Mouse (Mus musculus): ENCODE results near the gene Lin52. TPM values are rescaled to one million over a fixed set of nuclear protein-coding genes. Genes with fewer than 3 reads are reported as not detected.

Gene Lin52
- polyA plus RNA-seq (2015; fragmentation: Nextera tagmentation; extraction: Ambion mirVana): 23.2 and 23.4 TPM in 2 replicates

GRCm38 (mm10) chr12:84450718-84451646, at the start of gene Lin52, which contains the start of gene Aldh6a1:
Lin52 (plus strand) TSS chr12:84451422.
Aldh6a1 (minus strand) TSS chr12:84451004.
- Histone ChIP-seq H3K9me3 (replicated peaks) (no peaks in the 10 kb centered on the region), H3K36me3 (no peaks in the 10 kb centered on the region), H3K9ac (peak within 1 kb of the TSS; percentile 59), H3K4me3 (replicated peaks) (peak within 1 kb of the TSS; percentile 75), H3K4me2 (peak within 1 kb of the TSS; percentile 91), H3K27me3 (no peaks in the 10 kb centered on the region), H3K4me1 (peaks cover 21% of the 10 kb centered on the region), H3K27ac (peak within 1 kb of the TSS; percentile 83)
- WGBS: under 1% methylated on average over 49 of the region's 49 CpGs
- ATAC-seq (replicated peaks; ENCODE audit: low FRiP score): peak; percentile 99

GRCm38 (mm10) chr12:84402923-84403322, 48.3 kb upstream of the Lin52 start:
- WGBS: 52% methylated on average over 9 of the region's 9 CpGs
- H3K4me1 ChIP-seq: peaks cover 19% of the 10 kb centered on the region
- H3K4me2 ChIP-seq: peak overlapping the region; percentile 12; the same call in 1 of the 2 replicates
- no peak overlapping the region for H3K9ac ChIP-seq
- H3K9me3 ChIP-seq (replicated peaks): no peaks in the 10 kb centered on the region
- peak overlapping the region; percentile 33; the same call in 1 of the 2 replicates for H3K27ac ChIP-seq
- H3K27me3 ChIP-seq: no peaks in the 10 kb centered on the region
- H3K4me3 ChIP-seq (replicated peaks): no peak overlapping the region
- ATAC-seq (replicated peaks; ENCODE audit: low FRiP score): peak; percentile 83
- no peaks in the 10 kb centered on the region for H3K36me3 ChIP-seq

- Histone ChIP-seq H3K27me3 (no peaks in the 10 kb centered on the region), H3K4me2 (no peak overlapping the region), H3K4me3 (replicated peaks) (no peak overlapping the region), H3K36me3 (no peaks in the 10 kb centered on the region), H3K9me3 (replicated peaks) (no peaks in the 10 kb centered on the region), H3K9ac (no peak overlapping the region), H3K4me1 (peaks cover 23% of the 10 kb centered on the region), H3K27ac (no peak overlapping the region)
- WGBS: 84% methylated on average over 6 of the region's 6 CpGs
- ATAC-seq (replicated peaks; ENCODE audit: low FRiP score): no peak
Observed at GRCm38 (mm10) chr12:84404541-84404940, 46.7 kb upstream of the Lin52 start.

- H3K4me3 ChIP-seq (replicated peaks): no peak overlapping the region
- no peak overlapping the region for H3K27ac ChIP-seq
- H3K27me3 ChIP-seq: no peaks in the 10 kb centered on the region
- H3K4me2 ChIP-seq: no peak overlapping the region
- peaks cover 18% of the 10 kb centered on the region for H3K4me1 ChIP-seq
- no peak for ATAC-seq (replicated peaks; ENCODE audit: low FRiP score)
- H3K36me3 ChIP-seq: no peaks in the 10 kb centered on the region
- H3K9ac ChIP-seq: no peak overlapping the region
- WGBS: 56% methylated on average over 4 of the region's 4 CpGs
- H3K9me3 ChIP-seq (replicated peaks): no peaks in the 10 kb centered on the region
Observed at GRCm38 (mm10) chr12:84407259-84407658, 44.0 kb upstream of the Lin52 start.

GRCm38 (mm10) chr12:84407874-84408818, 43.1 kb upstream of the Lin52 start:
- H3K27ac ChIP-seq: peak overlapping the region; percentile 84
- H3K9me3 ChIP-seq (replicated peaks): no peaks in the 10 kb centered on the region
- no peaks in the 10 kb centered on the region for H3K36me3 ChIP-seq
- peak overlapping the region; percentile 76 for H3K4me3 ChIP-seq (replicated peaks)
- no peaks in the 10 kb centered on the region for H3K27me3 ChIP-seq
- peak overlapping the region; percentile 73 for H3K9ac ChIP-seq
- H3K4me1 ChIP-seq: peaks cover 13% of the 10 kb centered on the region
- ATAC-seq (replicated peaks; ENCODE audit: low FRiP score): peak; percentile 57
- 1% methylated on average over 52 of the region's 52 CpGs for WGBS
- peak overlapping the region; percentile 95 for H3K4me2 ChIP-seq

GRCm38 (mm10) chr12:84408819-84409507, 42.3 kb upstream of the Lin52 start, which contains the start of the genes Entpd5 and Bbof1:
Entpd5 (minus strand) TSS chr12:84409029.
Bbof1 (plus strand) TSS chr12:84409071.
- H3K4me2 ChIP-seq: peak within 1 kb of the TSS; percentile 95
- no peaks in the 10 kb centered on the region for H3K36me3 ChIP-seq
- H3K27me3 ChIP-seq: no peaks in the 10 kb centered on the region
- H3K4me1 ChIP-seq: peaks cover 13% of the 10 kb centered on the region
- H3K9ac ChIP-seq: peak within 1 kb of the TSS; percentile 73
- WGBS: 2% methylated on average over 61 of the region's 63 CpGs
- H3K4me3 ChIP-seq (replicated peaks): peak within 1 kb of the TSS; percentile 76
- ATAC-seq (replicated peaks; ENCODE audit: low FRiP score): peak; percentile 93
- peak within 1 kb of the TSS; percentile 84 for H3K27ac ChIP-seq
- no peaks in the 10 kb centered on the region for H3K9me3 ChIP-seq (replicated peaks)

GRCm38 (mm10) chr12:84416834-84417604, 34.2 kb upstream of the Lin52 start, which contains the start of gene Rnf113a2:
Rnf113a2 (plus strand) TSS chr12:84417196.
- Histone ChIP-seq H3K4me2 (peak within 1 kb of the TSS; percentile 88), H3K9me3 (replicated peaks) (no peaks in the 10 kb centered on the region; the same call in 1 of the 2 replicates), H3K27me3 (no peaks in the 10 kb centered on the region), H3K27ac (peak within 1 kb of the TSS; percentile 39), H3K4me1 (peaks cover 6% of the 10 kb centered on the region; the same call in 1 of the 2 replicates), H3K36me3 (peaks cover 3% of the 10 kb centered on the region; the same call in 1 of the 2 replicates), H3K4me3 (replicated peaks) (peak within 1 kb of the TSS; percentile 67), H3K9ac (peak within 1 kb of the TSS; percentile 54)
- WGBS: 3% methylated on average over 50 of the region's 50 CpGs
- ATAC-seq (replicated peaks; ENCODE audit: low FRiP score): peak; percentile 85

GRCm38 (mm10) chr12:84417605-84417922, 33.7 kb upstream of the Lin52 start:
- WGBS: 35% methylated on average over 18 of the region's 18 CpGs
- H3K36me3 ChIP-seq: peaks cover 3% of the 10 kb centered on the region; the same call in 1 of the 2 replicates
- peak overlapping the region; percentile 67 for H3K4me3 ChIP-seq (replicated peaks)
- no peak overlapping the region for H3K27ac ChIP-seq
- no peak for ATAC-seq (replicated peaks; ENCODE audit: low FRiP score)
- H3K9ac ChIP-seq: peak overlapping the region; percentile 54
- H3K4me1 ChIP-seq: peaks cover 6% of the 10 kb centered on the region; the same call in 1 of the 2 replicates
- no peaks in the 10 kb centered on the region for H3K27me3 ChIP-seq
- H3K4me2 ChIP-seq: peak overlapping the region; percentile 88
- no peaks in the 10 kb centered on the region; the same call in 1 of the 2 replicates for H3K9me3 ChIP-seq (replicated peaks)

- ATAC-seq (replicated peaks; ENCODE audit: low FRiP score): no peak
- no peak overlapping the region for H3K9ac ChIP-seq
- H3K4me2 ChIP-seq: no peak overlapping the region
- no peaks in the 10 kb centered on the region for H3K27me3 ChIP-seq
- H3K4me3 ChIP-seq (replicated peaks): no peak overlapping the region
- H3K4me1 ChIP-seq: no peaks in the 10 kb centered on the region
- no peaks in the 10 kb centered on the region for H3K9me3 ChIP-seq (replicated peaks)
- 58% methylated on average over 3 of the region's 3 CpGs for WGBS
- no peak overlapping the region for H3K27ac ChIP-seq
- H3K36me3 ChIP-seq: no peaks in the 10 kb centered on the region
Observed at GRCm38 (mm10) chr12:84423990-84424389, 27.2 kb upstream of the Lin52 start.

- Histone ChIP-seq H3K4me1 (no peaks in the 10 kb centered on the region), H3K9me3 (replicated peaks) (no peaks in the 10 kb centered on the region), H3K4me3 (replicated peaks) (no peak overlapping the region), H3K27ac (no peak overlapping the region), H3K36me3 (peaks cover 19% of the 10 kb centered on the region; the same call in 1 of the 2 replicates), H3K27me3 (no peaks in the 10 kb centered on the region), H3K4me2 (no peak overlapping the region), H3K9ac (no peak overlapping the region)
- ATAC-seq (replicated peaks; ENCODE audit: low FRiP score): no peak
- 83% methylated on average over 2 of the region's 2 CpGs for WGBS
Observed at GRCm38 (mm10) chr12:84429825-84430224, 21.4 kb upstream of the Lin52 start.

Measured in kidney, embryonic 15.5 days (tissue).